Mouse (Mus musculus) forebrain, postnatal 0 days (tissue): ENCODE measurements around the gene Ppp2ca. TPM values are rescaled to one million over a fixed set of nuclear protein-coding genes. Genes with fewer than 3 reads are reported as not detected.

Experiments used
- ATAC-seq: fragments of 200-750 bp; cut with Nextera tagmentation; 2 replicates; pipeline ENCODE4 v1.8.0; 2017; ENCODE audit warnings: mild to moderate bottlenecking, moderate library complexity
- DNase-seq: peaks from one replicate; pipeline ENCODE4 v3.0.0-alpha.2; 2015
- H3K27ac ChIP-seq: fragments of 300-500 bp; sonication (generic); 2 replicates; pipeline ENCODE4 v1.5.1; 2014; ENCODE audit warnings: low read depth, mild to moderate bottlenecking, antibody characterized with exemption, low read length, moderate library complexity, mixed read lengths
- H3K27me3 ChIP-seq: fragments of 300-500 bp; sonication (generic); 2 replicates; pipeline ENCODE4 v1.6.1; 2014; ENCODE audit warnings: mild to moderate bottlenecking, low read length, mixed read lengths; ENCODE audit not compliant: insufficient read depth
- H3K36me3 ChIP-seq: fragments of 300-500 bp; sonication (generic); 2 replicates; pipeline ENCODE4 v1.6.1; 2014; ENCODE audit warnings: mild to moderate bottlenecking, moderate library complexity; ENCODE audit not compliant: insufficient read depth
- H3K4me1 ChIP-seq: fragments of 300-500 bp; sonication (generic); 2 replicates; pipeline ENCODE4 v1.6.1; 2014; ENCODE audit warnings: antibody characterized with exemption; ENCODE audit not compliant: insufficient read depth
- H3K4me2 ChIP-seq: fragments of 300-500 bp; sonication (generic); 2 replicates; pipeline ENCODE4 v1.6.1; 2014; ENCODE audit warnings: low read depth, mild to moderate bottlenecking, moderate library complexity
- H3K4me3 ChIP-seq: fragments of 300-500 bp; sonication (generic); 2 replicates; pipeline ENCODE4 v1.5.1; 2014; ENCODE audit warnings: low read depth, low read length, mixed read lengths
- H3K9ac ChIP-seq: fragments of 300-500 bp; sonication (generic); 2 replicates; pipeline ENCODE4 v1.6.1; 2014; ENCODE audit warnings: mild to moderate bottlenecking
- H3K9me3 ChIP-seq: fragments of 300-500 bp; sonication (generic); 2 replicates; pipeline ENCODE4 v1.6.1; 2016; ENCODE audit warnings: low read length
- CTCF ChIP-seq: sonication (generic); IDR thresholded peaks from 2 replicates; pipeline ENCODE4 v1.5.1; 2016; ENCODE audit warnings: antibody characterized with exemption, control low read depth, low read depth
- WGBS: fragments of 180-500 bp; shearing (Covaris S2); extraction: QIAGEN DNeasy Blood & Tissue Kit; methylation state at CpG from one replicate; pipeline ENCODE4 v1.1.7; 2014; 5-methylcytosine and 5-hydroxymethylcytosine counted together
- polyA plus RNA-seq: library from polyadenylated mRNA; unstranded; fragments of >200 nt; fragmentation: Nextera tagmentation; extraction: Ambion mirVana; gene quantifications from 2 replicates; pipeline ENCODE4 v1.2.1, GENCODE M21; 2015
- total RNA-seq: library from RNA; depleted of rRNA; stranded (reverse); fragments of >200 nt; gene quantifications from 2 replicates; pipeline ENCODE4 v1.2.3, GENCODE M21; 2014

Gene Ppp2ca
- total and polyA plus RNA-seq, 2 experiments from 2014 or later = 112 to 141 TPM

DNA sequence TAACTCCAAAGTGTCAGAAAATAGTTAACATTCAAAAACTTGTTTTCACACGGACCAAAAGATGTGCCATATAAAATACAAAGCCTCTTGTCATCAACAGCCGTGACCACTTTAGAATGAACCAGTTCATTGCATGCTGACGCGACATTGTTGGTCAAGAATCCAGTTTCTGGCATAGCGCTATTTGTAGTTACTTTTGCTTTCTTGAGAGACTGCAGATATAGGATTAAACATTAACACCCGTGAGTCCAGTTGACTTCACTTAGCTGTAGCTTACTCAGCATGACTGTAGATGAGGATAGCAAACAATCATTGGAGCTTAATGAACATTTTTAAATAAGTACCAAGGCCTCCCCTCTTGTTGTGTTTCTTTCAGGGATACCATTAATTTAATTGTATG lies 23.6 kb downstream of the Ppp2ca start:
- no peak for ATAC-seq
- DNase-seq = no peak
- H3K9me3 ChIP-seq = no peaks in the 10 kb centered on the region
- WGBS = 94% methylated on average over 6 of the region's 6 CpGs
- H3K36me3 ChIP-seq = peaks cover 67% of the 10 kb centered on the region
- no peak for TF ChIP-seq CTCF
- H3K27me3 ChIP-seq = no peaks in the 10 kb centered on the region
- no peak overlapping the region for H3K4me2 ChIP-seq
- no peaks in the 10 kb centered on the region for H3K4me1 ChIP-seq
- no peak overlapping the region for H3K27ac ChIP-seq
- H3K4me3 ChIP-seq = no peak overlapping the region
- H3K9ac ChIP-seq = no peak overlapping the region

DNA sequence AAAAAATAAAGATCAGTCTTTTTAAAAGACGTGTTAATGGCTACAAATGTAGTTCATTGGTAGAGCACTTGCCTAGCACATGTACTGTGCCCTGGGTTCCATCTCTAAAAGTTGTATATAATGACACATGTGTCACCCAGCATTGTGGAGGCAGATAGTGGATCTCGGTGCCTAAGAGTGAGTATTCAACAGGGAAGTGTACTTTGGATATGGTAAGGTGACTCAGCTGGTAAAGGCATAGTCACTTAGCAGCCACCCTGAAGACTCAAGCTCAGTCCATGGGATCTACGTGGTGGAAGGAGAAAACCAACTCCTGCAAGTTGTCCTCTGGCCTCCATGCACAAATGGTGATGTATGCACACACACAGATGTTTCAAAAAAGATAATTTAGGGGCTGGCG lies 26.0 kb downstream of the Ppp2ca start:
- no peak for TF ChIP-seq CTCF
- Histone ChIP-seq H3K4me3 (no peak overlapping the region), H3K27me3 (no peaks in the 10 kb centered on the region), H3K36me3 (peaks cover 48% of the 10 kb centered on the region), H3K9me3 (no peaks in the 10 kb centered on the region), H3K9ac (no peak overlapping the region), H3K27ac (no peak overlapping the region), H3K4me2 (no peak overlapping the region), H3K4me1 (0 out of 2 replicates have a peak, but pooled peaks cover 3% of the 10 kb centered on the region)
- DNase-seq = no peak
- WGBS = 88% methylated on average over 4 of the region's 4 CpGs
- no peak for ATAC-seq

DNA sequence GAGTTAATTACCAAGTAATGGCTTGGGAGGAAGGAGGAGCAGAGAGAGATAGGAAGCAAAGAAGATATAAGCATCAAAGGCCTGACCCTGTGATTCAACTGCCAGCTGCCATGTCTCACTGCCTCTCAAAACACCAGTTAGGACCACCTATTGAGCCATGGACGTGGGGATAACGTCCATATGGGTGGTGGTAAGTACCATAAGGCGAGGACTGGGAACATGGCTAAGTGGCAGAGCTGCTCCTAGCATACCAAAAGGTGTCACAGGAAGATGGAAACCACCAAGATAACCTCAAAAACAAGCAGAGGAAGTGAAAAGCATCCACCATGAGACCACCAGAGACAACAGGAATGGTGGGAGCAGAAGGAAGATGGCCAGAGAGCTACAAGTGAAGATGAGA lies 28.7 kb downstream of the Ppp2ca start:
- H3K9ac ChIP-seq = no peak overlapping the region
- ATAC-seq = no peak
- H3K4me3 ChIP-seq = no peak overlapping the region
- no peak overlapping the region for H3K27ac ChIP-seq
- H3K27me3 ChIP-seq = no peaks in the 10 kb centered on the region
- 80% methylated on average over 3 of the region's 3 CpGs for WGBS
- H3K36me3 ChIP-seq = peaks cover 25% of the 10 kb centered on the region
- no peak for TF ChIP-seq CTCF
- no peak for DNase-seq
- H3K4me2 ChIP-seq = no peak overlapping the region
- H3K9me3 ChIP-seq = no peaks in the 10 kb centered on the region
- H3K4me1 ChIP-seq = 0 out of 2 replicates have a peak, but pooled peaks cover 6% of the 10 kb centered on the region

DNA sequence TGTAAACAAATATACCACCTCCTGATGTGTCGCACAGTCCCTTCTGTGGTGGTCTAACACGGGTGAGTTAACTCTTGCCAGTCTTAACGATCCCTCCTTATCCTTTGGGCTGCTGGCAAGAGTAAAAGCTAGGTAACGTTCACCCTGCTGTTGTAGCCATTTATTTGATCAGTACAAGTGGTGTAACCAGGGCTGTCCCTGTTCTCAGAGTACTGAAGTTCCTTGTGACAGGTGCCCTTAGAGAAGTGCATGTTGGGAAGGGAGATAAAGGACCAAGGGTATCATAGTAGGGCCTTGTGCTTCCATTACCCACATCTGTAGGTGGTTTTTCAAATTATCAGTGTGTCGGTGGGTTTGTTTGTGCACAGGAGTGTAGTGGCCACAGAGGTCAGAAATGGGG lies 29.3 kb downstream of the Ppp2ca start:
- peaks cover 19% of the 10 kb centered on the region for H3K36me3 ChIP-seq
- H3K4me1 ChIP-seq = 0 out of 2 replicates have a peak, but pooled peaks cover 6% of the 10 kb centered on the region
- no peak overlapping the region for H3K4me3 ChIP-seq
- ATAC-seq (no peak), DNase-seq (no peak)
- H3K9ac ChIP-seq = no peak overlapping the region
- TF ChIP-seq CTCF = no peak
- no peaks in the 10 kb centered on the region for H3K9me3 ChIP-seq
- H3K4me2 ChIP-seq = no peak overlapping the region
- 77% methylated on average over 5 of the region's 5 CpGs for WGBS
- no peak overlapping the region for H3K27ac ChIP-seq
- no peaks in the 10 kb centered on the region for H3K27me3 ChIP-seq

DNA sequence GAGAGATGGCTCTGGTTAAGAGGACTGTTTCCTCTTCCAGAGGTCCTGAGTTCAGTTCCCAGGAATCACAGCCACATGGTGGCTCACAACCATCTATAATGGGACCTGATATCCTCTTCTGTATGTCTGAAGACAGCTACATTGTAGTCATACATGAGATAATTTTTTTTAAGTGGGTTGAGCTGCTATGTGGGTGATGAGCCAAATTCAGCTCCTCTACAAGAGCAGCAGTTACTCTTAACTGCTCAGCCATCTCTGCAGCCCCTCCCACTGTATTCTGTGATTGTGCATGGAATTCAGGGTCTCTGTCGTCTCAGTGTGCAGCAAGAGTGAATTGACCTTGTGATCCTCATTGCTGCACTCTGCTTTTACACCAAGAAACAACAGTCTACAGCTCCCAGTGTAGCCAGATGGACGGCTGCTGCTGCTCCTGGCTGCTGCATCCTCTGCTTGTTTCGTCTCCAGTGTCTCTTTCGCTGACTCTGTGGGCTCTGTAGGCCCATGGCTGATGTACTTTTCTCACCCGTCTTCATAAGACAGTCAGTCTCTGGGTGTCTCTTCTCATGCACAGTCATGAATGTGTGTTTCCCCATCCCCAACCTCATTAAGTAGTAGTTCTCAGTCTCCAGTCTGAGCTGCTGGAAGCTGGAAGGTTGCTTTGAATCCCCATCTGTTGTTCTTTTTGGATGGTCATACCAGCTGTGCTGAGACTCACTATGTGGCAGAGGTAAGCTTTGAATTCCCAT lies 30.0 kb downstream of the Ppp2ca start:
- DNase-seq = no peak
- no peak overlapping the region for H3K4me3 ChIP-seq
- H3K27me3 ChIP-seq = no peaks in the 10 kb centered on the region
- H3K4me1 ChIP-seq = 0 out of 2 replicates have a peak, but pooled peaks cover 6% of the 10 kb centered on the region
- TF ChIP-seq CTCF = no peak
- peaks cover 15% of the 10 kb centered on the region for H3K36me3 ChIP-seq
- no peak overlapping the region for H3K4me2 ChIP-seq
- no peaks in the 10 kb centered on the region for H3K9me3 ChIP-seq
- 0 out of 2 replicates have a peak overlapping the region, but pooled peaks have one; percentile 50 for H3K27ac ChIP-seq
- 58% methylated on average over 5 of the region's 5 CpGs for WGBS
- no peak overlapping the region for H3K9ac ChIP-seq
- ATAC-seq = no peak; the same call in 1 of the 2 replicates

DNA sequence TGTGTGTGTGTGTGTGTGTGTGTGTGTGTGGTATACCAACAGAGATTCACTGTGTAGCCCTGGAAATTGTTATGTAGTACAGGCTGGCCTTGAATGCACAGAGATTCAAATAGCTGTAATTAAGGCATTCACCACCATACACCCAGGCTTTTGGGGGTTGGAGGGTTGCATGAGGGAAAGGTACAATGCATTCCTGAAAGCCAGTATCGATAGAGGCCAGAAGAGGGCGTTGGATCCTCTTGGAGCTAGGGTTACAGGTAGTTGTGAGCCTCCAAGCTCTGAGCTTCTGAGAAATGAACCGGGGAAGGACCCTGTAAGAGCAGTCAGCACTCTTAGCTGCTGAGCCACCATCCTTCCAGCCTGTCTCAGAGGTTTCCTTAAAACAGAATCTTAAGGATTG lies 30.7 kb downstream of the Ppp2ca start:
- H3K9me3 ChIP-seq = no peaks in the 10 kb centered on the region
- no peak overlapping the region for H3K4me3 ChIP-seq
- H3K27ac ChIP-seq = peak overlapping the region; percentile 50; the same call in 1 of the 2 replicates
- H3K9ac ChIP-seq = no peak overlapping the region
- WGBS = 30% methylated on average over 3 of the region's 3 CpGs
- TF ChIP-seq CTCF = peak; percentile 14
- H3K36me3 ChIP-seq = peaks cover 9% of the 10 kb centered on the region
- ATAC-seq (0 out of 2 replicates have a peak, but pooled peaks have one; percentile 3), DNase-seq (no peak)
- H3K27me3 ChIP-seq = no peaks in the 10 kb centered on the region
- H3K4me1 ChIP-seq = 0 out of 2 replicates have a peak, but pooled peaks cover 6% of the 10 kb centered on the region
- no peak overlapping the region for H3K4me2 ChIP-seq
